ENCODE assay signal across 9 mouse cellular contexts in the genomic region with DNA sequence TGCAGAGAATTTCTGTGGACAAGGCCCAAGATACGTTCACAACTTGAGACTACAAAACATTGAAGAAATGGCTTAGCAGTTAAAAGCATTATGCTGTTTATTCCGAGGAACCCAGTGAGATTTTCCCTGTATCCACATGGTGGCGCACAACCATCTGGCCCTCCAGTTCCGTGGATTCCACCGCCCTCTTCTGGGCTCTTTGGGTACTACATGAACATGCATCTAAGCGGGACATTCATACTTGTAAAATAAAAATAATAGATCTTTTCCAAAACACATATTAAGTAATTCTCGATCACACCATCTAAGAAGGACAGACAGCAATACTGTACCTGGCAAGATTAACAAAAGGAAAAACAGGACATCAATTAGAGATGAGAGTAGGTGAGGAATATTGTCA. TPM values are rescaled to one million over a fixed set of nuclear protein-coding genes. Genes with fewer than 3 reads are reported as not detected.
DNase-seq lines count a peak whose midpoint lies in the region; ATAC-seq and TF ChIP-seq lines count a peak whose summit lies in the region.
"Had no signal": no experiment of that assay in that cellular context is flagged by ENCODE, and none has a peak within 500 bp of the region (broad histone marks: within the 10 kb centered on the region; RNA-seq: fewer than 3 reads in every experiment).

No protein-coding gene starts in this region.

- H3K9ac ChIP-seq in kidney, embryonic 16.5 days (replicated peaks; ENCODE audit: low read length) = no peak overlapping the region
- H3K9ac ChIP-seq in MEL (ENCODE audit: control insufficient read depth, low read depth, low read length, poor library complexity, severe bottlenecking) = no peak overlapping the region
- no peak overlapping the region for H3K9ac ChIP-seq in neural tube, embryonic 11.5 days (ENCODE audit: low read length)
- H3K9ac ChIP-seq: stomach, embryonic 15.5 days had no signal

- H3K4me1 ChIP-seq in kidney, adult 2 months (ENCODE audit: control insufficient read depth, insufficient read depth, low read length) = no peaks in the 10 kb centered on the region
- H3K4me1 ChIP-seq in kidney, embryonic 16.5 days (ENCODE audit: insufficient read depth, low read length) = no peaks in the 10 kb centered on the region
- H3K4me1 ChIP-seq in MEL (ENCODE audit: control insufficient read depth in 1 of 2, insufficient read depth in 2 of 2, low read length in 2 of 2) = no peaks in the 10 kb centered on the region
- no peaks in the 10 kb centered on the region for H3K4me1 ChIP-seq in neural tube, embryonic 11.5 days (ENCODE audit: control insufficient read depth, insufficient read depth, low read length)
- H3K4me1 ChIP-seq: stomach, embryonic 15.5 days had no signal

- peak; percentile 68 for TF ChIP-seq RAD21 in MEL (IDR thresholded peaks at IDR 0.05; ENCODE audit: low read depth, low read length)

- DNase-seq in kidney, adult 2 months = peak; percentile 84
- DNase-seq in MEL (ENCODE audit: low read depth, low spot score) = peak; percentile 85
- peak; percentile 23 for DNase-seq in cerebellum, adult 9-10 months
- DNase-seq in gastrocnemius, postnatal 25 days = peak; percentile 40
- peak; percentile 73 to 76 for DNase-seq in left cerebral cortex, postnatal 14 days (ENCODE audit: low spot score in 2 of 2)
- DNase-seq in neural tube, embryonic 11.5 days (ENCODE audit: low spot score) = peak; percentile 49
- DNase-seq in thymus, postnatal 25 days = peak; percentile 85

- no peaks in the 10 kb centered on the region for H3K27me3 ChIP-seq in kidney, adult 2 months (replicated peaks; ENCODE audit: control insufficient read depth, insufficient read depth, low read length)
- H3K27me3 ChIP-seq in kidney, embryonic 16.5 days (ENCODE audit: insufficient read depth, low read length) = no peaks in the 10 kb centered on the region
- H3K27me3 ChIP-seq in MEL (ENCODE audit: control insufficient read depth in 1 of 2, insufficient read depth in 2 of 2, low read length in 2 of 2) = no peaks in the 10 kb centered on the region
- H3K27me3 ChIP-seq in neural tube, embryonic 11.5 days (ENCODE audit: control insufficient read depth, insufficient read depth, low read length) = no peaks in the 10 kb centered on the region
- H3K27me3 ChIP-seq: stomach, embryonic 15.5 days had no signal

- ATAC-seq in kidney, embryonic 16.5 days (ENCODE audit: low FRiP score, low TSS enrichment) = no peak
- ATAC-seq in neural tube, embryonic 11.5 days (ENCODE audit: insufficient read depth, low FRiP score, low TSS enrichment) = no peak

- no peak overlapping the region for H3K4me2 ChIP-seq in kidney, embryonic 16.5 days (replicated peaks; ENCODE audit: low read depth, low read length)
- no peak overlapping the region for H3K4me2 ChIP-seq in neural tube, embryonic 11.5 days (ENCODE audit: low read depth)
- H3K4me2 ChIP-seq: stomach, embryonic 15.5 days had no signal

- TF ChIP-seq EP300 in MEL (IDR thresholded peaks at IDR 0.05; ENCODE audit: low read depth in 1 of 2, low read length in 2 of 2) = no peak

- TF ChIP-seq CTCF in kidney, adult 2 months (conservative IDR thresholded peaks at IDR 0.05; ENCODE audit: insufficient read depth, insufficient read length, low read depth, low read length) = peak; percentile 99
- TF ChIP-seq CTCF in MEL (IDR thresholded peaks at IDR 0.05 in 2 of 3, conservative IDR thresholded peaks at IDR 0.05 in 1 of 3; ENCODE audit: control insufficient read depth in 1 of 3, insufficient read depth in 1 of 3, low read depth in 2 of 3, low read length in 3 of 3, poor library complexity in 1 of 3, severe bottlenecking in 1 of 3) = peak; percentile 77 to 100 (median 94); a peak in 5 of 6 replicates

- H3K79me2 ChIP-seq in MEL (ENCODE audit: control insufficient read depth, insufficient read depth, low read length, poor library complexity) = no peaks in the 10 kb centered on the region

- no peaks in the 10 kb centered on the region for H3K36me3 ChIP-seq in kidney, adult 2 months (ENCODE audit: control insufficient read depth, insufficient read depth, low read length)
- no peaks in the 10 kb centered on the region for H3K36me3 ChIP-seq in kidney, embryonic 16.5 days (ENCODE audit: insufficient read depth, low read length)
- H3K36me3 ChIP-seq in MEL (ENCODE audit: control insufficient read depth in 1 of 2, insufficient read depth in 2 of 2, low read length in 2 of 2) = no peaks in the 10 kb centered on the region
- no peaks in the 10 kb centered on the region for H3K36me3 ChIP-seq in neural tube, embryonic 11.5 days (ENCODE audit: control insufficient read depth, insufficient read depth, low read length)
- H3K36me3 ChIP-seq: stomach, embryonic 15.5 days had no signal

- H3K9me3 ChIP-seq in kidney, embryonic 16.5 days (ENCODE audit: low read length) = no peaks in the 10 kb centered on the region
- no peaks in the 10 kb centered on the region for H3K9me3 ChIP-seq in MEL (replicated peaks; ENCODE audit: insufficient read depth, low read length)
- no peaks in the 10 kb centered on the region for H3K9me3 ChIP-seq in neural tube, embryonic 11.5 days (ENCODE audit: control insufficient read depth, low read length)
- H3K9me3 ChIP-seq: stomach, embryonic 15.5 days had no signal

- no peak overlapping the region for H3K4me3 ChIP-seq in kidney, adult 2 months (ENCODE audit: insufficient read depth, low read depth, low read length)
- H3K4me3 ChIP-seq in kidney, embryonic 16.5 days (ENCODE audit: low read length) = no peak overlapping the region
- H3K4me3 ChIP-seq in MEL (ENCODE audit: control insufficient read depth in 1 of 2, insufficient read depth in 1 of 2, low read depth in 2 of 2, low read length in 2 of 2) = no peak overlapping the region
- H3K4me3 ChIP-seq in neural tube, embryonic 11.5 days (ENCODE audit: low read depth, low read length) = no peak overlapping the region
- H3K4me3 ChIP-seq: stomach, embryonic 15.5 days had no signal

- 36% methylated on average over 7 of the region's 7 CpGs for WGBS in kidney, adult 2 months
- 30% methylated on average over 7 of the region's 7 CpGs for WGBS in kidney, embryonic 16.5 days
- 25% methylated on average over 7 of the region's 7 CpGs for WGBS in neural tube, embryonic 11.5 days

- intact Hi-C loops in left cerebral cortex, postnatal 14 days (cut with DNase I) = loop anchor here (5.0 kb wide), 2 partner anchors 210 to 430 kb away; no protein-coding TSS in a partner anchor

- no peak overlapping the region for H3K27ac ChIP-seq in kidney, adult 2 months (ENCODE audit: insufficient read depth, low read depth, low read length)
- no peak overlapping the region for H3K27ac ChIP-seq in kidney, embryonic 16.5 days (ENCODE audit: low read length)
- H3K27ac ChIP-seq in MEL (ENCODE audit: control insufficient read depth, low read depth, low read length) = no peak overlapping the region
- H3K27ac ChIP-seq in neural tube, embryonic 11.5 days (ENCODE audit: low read depth, low read length) = no peak overlapping the region
- H3K27ac ChIP-seq: stomach, embryonic 15.5 days had no signal

- TF ChIP-seq POLR2A in kidney, adult 2 months (IDR thresholded peaks at IDR 0.05; ENCODE audit: low read depth, low read length) = no peak
- no peak for TF ChIP-seq POLR2A in MEL (IDR thresholded peaks at IDR 0.05; ENCODE audit: control insufficient read depth in 1 of 2, insufficient read depth in 1 of 2, low read depth in 1 of 2, low read length in 2 of 2, poor library complexity in 1 of 2)

TF ChIP-seq in MEL, 35 proteins besides CTCF, POLR2A, EP300 and RAD21:
- TF ChIP-seq NRF1 (IDR thresholded peaks at IDR 0.05; ENCODE audit: insufficient read depth, low read depth, low read length, poor library complexity, severe bottlenecking) (no peak), ELF1 (IDR thresholded peaks at IDR 0.05; ENCODE audit: low read depth, low read length) (peak; percentile 14; the same call in 1 of the 2 replicates), ZNF384 (IDR thresholded peaks at IDR 0.05; ENCODE audit: low read depth, low read length) (no peak), POLR2AphosphoS5 (IDR thresholded peaks at IDR 0.05; ENCODE audit: borderline replicate concordance, low read depth, low read length) (no peak), SIN3A (IDR thresholded peaks at IDR 0.05; ENCODE audit: low read length) (no peak), TCF12 (IDR thresholded peaks at IDR 0.05; ENCODE audit: low read depth, low read length) (no peak), MXI1 (IDR thresholded peaks at IDR 0.05; ENCODE audit: low read depth, low read length) (no peak), JUND (IDR thresholded peaks at IDR 0.05; ENCODE audit: low read depth, low read length) (peak; percentile 75; the same call in 1 of the 2 replicates), KAT2A (conservative IDR thresholded peaks at IDR 0.05; ENCODE audit: low read depth, low read length) (no peak), SMC3 (IDR thresholded peaks at IDR 0.05; ENCODE audit: low read depth, low read length) (peak; percentile 85), GATA1 (IDR thresholded peaks at IDR 0.05; ENCODE audit: low read depth, low read length) (no peak), MYC (IDR thresholded peaks at IDR 0.05; ENCODE audit: low read depth, low read length) (no peak), ZC3H11A (IDR thresholded peaks at IDR 0.05; ENCODE audit: low read depth, low read length) (peak; percentile 16; the same call in 1 of the 2 replicates), UBTF (IDR thresholded peaks at IDR 0.05; ENCODE audit: borderline replicate concordance, insufficient read depth, low read depth, low read length) (no peak), ETS1 (IDR thresholded peaks at IDR 0.05; ENCODE audit: low read depth, low read length) (no peak), BHLHE40 (IDR thresholded peaks at IDR 0.05; ENCODE audit: borderline replicate concordance, low read depth, low read length) (no peak)

RNA-seq across cellular contexts. Expression of gene Ccn2, which starts 27.3 kb away (rescaled TPM):
- polyA plus RNA-seq in kidney, adult 2 months (2012; rRNA removed) = 115 and 153 TPM in 2 replicates
- 12.2 and 13.3 TPM in 2 replicates for polyA plus RNA-seq in kidney, embryonic 16.5 days (2015; fragmentation: Nextera tagmentation; extraction: Ambion mirVana)
- not detected in 2 replicates for total RNA-seq in MEL (2012; rRNA removed)
- polyA plus RNA-seq in MEL (2012; ENCODE audit: insufficient read depth in 1 of 2, insufficient read length in 2 of 2, low read depth in 1 of 2, low replicate concordance in 2 of 2, missing spikeins in 1 of 2) = not detected
- total RNA-seq in gastrocnemius, postnatal 25 days (2021) = 10 to 100 TPM; 13.2 to 28.1 TPM
- 10 to 100 TPM; 30.4 to 35.1 TPM for total RNA-seq in left cerebral cortex, postnatal 14 days (2021)
- polyA plus RNA-seq in neural tube, embryonic 11.5 days (2014; fragmentation: Nextera tagmentation; extraction: Ambion mirVana) = 3.3 and 4.9 TPM in 2 replicates

Comparison
In these comparisons a context has a peak if more than half of its experiments do, and no peak if none do; other contexts are left out.
1. DNase-seq: peak in every context shown above with its lines; median percentile 85 in MEL; 85 in thymus, postnatal 25 days; 84 in kidney, adult 2 months; 74 in left cerebral cortex, postnatal 14 days; 49 in neural tube, embryonic 11.5 days; 40 in gastrocnemius, postnatal 25 days; 23 in cerebellum, adult 9-10 months.